Mouse (Mus musculus) kidney, adult 11 months (tissue): ENCODE measurements around the gene Hs3st5.
"Not testable (repeated sequence)": the region's sequence is repeated elsewhere in the genome, so short reads cannot be mapped to it uniquely, and the experiment has no call there.

Experiments
- DNase-seq: peaks from one replicate; pipeline ENCODE4 v3.0.0; 2022

Hs3st5 gene

DNA sequence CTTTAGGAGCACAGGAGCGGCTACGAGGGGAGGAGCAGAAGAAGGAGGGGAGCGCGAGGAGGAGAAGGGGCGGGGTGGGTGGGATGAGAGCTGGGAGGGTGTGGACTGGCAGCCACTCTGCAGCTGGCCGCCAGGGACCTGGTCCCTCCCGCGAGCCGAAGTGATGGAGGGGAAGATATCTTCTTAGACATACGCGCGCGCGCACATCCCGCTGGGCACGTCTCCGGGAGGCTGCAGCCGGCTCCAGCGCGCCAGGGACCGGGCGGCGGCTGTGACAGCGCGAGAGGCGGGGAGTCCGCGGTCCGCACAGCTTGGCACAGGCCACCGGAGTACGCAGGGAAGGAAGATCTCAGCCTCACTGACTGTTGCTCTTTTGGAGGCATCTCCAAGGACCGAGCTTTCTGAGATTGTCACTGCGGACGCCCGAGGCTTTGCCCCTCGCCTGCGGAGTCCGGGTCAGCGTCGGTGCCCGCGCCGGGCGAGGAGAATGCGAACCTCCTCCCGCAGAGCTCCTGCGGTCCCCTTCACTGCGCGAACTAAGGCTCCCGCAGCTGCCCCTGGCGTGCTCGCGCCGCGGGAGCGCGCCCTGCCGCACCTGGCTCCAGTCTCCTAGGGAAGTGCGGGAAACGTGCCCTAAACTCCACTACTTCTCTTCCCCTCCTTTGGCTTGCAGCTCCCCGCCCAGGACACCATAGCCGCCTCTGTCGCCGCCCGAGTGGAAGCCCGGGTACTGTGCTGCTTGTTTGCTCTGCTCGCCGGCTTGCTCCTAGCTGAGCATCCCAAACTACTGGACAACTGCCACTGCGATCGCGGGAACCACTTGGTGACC is at the start of gene Hs3st5:
Gene Hs3st5 (plus strand): TSS at position 88 of the 829 bp plus-strand sequence.
- DNase-seq = no peak

DNA sequence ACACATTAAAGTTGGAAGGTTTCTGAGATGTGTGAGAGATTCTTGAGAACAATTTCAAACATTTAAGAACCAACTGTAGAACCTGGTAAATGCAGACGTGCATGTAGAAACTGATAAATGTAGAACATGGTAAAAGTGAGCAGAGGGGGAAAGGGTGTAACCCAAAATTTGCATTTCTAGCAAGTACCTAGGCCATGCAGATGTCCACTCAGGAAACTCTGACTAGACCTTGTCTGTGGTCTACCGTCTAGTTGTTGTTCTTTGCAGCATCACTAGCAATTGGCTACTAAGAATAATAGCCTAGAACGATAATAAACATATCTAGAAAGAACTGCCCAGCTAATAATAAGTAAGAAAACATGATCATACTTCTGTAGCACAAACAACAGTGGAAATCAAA is 38.0 kb upstream of the Hs3st5 start:
- DNase-seq = no peak

DNA sequence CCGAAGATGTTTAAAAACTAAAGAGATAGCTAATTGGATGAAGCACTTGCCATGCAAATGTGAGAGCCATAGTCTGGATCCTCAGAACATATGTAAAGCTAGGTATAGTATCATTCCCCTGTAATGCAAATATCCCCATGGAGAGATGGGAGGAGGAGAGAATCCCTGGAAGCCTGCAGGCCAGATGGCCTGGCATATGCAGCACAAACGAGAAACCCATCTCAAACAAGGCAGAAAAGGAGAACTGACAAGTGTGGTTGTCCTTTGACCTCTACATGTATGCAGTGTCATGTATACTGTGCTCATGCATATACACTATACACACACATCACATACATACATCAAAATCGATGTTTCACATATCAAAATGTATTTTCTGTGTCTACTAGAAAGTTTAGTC is 35.5 kb upstream of the Hs3st5 start:
- no peak for DNase-seq

DNA sequence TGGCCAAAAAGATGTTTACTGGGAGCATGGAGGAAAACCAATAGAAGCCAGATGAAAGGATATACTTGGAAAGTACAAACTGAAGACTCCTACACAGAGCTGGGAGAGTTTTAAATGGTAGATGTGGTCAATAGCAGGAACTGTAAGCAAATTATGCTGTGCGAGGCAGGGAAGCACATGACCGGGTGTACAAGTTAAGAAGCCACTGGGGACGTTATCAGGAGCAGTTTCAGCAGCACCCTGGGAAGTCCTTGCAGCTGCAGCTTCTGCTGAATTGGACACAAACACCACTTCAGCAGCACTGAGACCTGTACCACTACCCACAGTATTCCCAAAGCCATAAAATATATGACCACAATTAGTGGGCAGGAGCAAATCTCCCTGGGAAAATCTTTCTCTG is 31.8 kb upstream of the Hs3st5 start:
- no peak for DNase-seq

DNA sequence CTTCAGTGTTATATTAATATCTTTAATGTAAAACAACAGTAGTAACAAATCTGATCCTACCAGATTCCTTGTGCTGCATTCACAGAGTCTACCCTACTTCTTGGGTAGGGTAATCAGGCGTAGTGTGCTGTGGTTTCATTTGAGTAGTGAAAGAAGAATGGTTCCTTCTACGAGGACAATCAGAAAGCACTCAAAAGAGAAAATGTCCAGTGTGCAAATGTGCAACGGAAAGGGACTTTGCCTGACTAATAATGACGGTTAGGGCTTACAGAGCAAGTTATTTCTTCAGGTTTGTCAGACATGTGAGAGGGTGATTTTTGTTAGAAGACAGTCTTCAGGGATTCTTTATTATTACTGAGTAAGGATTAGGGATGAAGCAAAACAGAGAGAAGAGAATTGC is 29.1 kb upstream of the Hs3st5 start:
- no peak for DNase-seq

DNA sequence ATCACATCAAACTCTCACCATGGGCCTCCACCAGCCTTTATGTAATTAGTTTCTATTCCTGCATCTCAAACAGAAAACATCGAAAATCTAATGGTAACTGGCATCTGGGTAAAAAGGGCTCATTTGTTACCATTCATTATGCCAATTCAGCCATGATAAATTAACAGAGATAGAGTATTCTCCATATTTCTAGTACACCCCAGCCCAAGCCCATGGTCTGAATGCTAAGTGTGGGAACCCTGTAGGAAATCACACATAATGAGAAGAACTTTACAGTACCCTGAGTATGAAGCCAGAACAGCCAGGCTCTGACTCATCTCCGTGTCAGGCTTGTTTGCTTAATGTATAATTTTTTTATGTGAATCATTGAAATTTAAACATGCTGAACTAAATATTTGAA is 23.3 kb upstream of the Hs3st5 start:
- no peak for DNase-seq

DNA sequence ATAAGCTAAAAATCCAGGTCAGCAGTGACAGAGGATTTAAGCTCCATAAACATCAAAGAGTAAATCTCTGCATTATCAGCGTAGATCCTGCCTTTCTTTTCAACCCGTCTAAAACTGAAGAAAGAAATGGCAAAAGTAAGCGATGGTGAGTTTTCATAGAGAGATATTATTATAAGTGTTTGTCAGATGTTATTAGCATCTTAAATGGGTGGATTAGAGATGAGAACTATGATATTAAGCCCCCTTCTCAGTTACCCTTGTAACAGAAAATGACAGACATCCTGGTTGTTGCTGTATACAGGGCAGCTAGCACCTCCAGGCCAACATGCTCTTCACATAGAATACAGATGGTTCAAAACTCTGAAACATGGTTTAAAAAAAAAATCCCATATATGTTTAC is 22.6 kb upstream of the Hs3st5 start:
- DNase-seq = no peak

DNA sequence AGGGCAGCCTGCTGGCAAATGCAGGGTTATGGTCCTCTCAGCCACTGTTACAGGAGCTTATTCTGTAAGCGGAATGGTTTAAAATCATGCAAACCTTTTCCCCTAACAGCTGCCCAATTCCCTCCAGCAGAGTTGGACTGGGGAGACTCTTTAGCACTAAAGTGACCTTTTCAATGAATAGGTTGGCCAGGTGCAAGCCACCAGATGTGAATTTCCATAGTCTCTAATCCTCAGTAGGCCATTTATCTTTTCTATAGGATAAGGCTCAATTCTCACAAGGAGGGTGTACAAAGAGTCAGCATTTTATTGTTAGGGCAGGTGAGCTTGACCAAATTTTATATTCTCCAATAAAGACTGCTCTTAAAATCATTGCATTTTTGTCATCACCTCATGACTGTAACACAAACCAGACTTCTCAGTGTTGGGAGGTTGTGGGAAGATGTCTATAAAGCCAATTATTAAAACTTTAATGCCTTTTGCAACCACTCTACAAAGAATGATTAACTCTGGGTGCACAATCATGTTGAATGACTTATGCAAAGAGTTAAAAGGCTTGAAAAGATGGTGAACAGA is 21.8 kb upstream of the Hs3st5 start:
- no peak for DNase-seq

DNA sequence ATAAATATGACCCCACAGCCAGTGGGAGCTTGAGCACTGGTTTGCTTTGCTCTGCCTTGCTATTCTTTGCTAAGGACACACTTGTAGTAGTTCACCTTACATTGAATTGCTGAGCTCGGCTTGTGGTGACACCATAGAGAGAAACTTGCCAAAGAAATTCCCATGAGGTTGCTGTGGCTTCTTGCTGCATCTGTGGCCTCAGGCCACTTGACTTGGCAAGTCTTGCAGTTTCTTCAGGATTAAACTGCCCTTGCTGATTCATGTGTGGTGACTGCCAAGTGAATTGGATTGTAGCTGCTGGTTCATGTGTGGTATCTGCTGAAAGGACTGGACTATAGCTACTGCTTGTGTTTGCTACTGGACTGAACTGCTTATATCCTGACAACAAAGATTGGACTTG is 13.0 kb upstream of the Hs3st5 start:
- DNase-seq = no peak

DNA sequence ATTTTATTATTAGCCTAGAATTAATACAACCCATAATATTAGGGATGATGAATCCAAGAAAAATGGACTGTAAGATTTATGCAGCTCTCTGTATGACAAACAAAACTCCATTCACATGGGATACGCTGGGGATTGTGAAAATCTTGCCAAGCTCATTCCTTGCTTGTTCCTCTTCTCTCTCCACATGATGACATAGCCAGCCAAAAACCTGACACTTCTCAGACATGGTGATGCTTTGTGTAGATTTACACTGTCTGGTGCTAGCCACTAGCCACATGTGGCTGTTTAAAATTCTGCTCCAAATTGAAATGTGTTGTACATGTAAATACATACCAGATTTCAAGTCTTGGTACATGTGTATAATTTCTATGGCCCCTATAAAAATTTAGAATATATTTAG is 6.9 kb upstream of the Hs3st5 start:
- DNase-seq = no peak

DNA sequence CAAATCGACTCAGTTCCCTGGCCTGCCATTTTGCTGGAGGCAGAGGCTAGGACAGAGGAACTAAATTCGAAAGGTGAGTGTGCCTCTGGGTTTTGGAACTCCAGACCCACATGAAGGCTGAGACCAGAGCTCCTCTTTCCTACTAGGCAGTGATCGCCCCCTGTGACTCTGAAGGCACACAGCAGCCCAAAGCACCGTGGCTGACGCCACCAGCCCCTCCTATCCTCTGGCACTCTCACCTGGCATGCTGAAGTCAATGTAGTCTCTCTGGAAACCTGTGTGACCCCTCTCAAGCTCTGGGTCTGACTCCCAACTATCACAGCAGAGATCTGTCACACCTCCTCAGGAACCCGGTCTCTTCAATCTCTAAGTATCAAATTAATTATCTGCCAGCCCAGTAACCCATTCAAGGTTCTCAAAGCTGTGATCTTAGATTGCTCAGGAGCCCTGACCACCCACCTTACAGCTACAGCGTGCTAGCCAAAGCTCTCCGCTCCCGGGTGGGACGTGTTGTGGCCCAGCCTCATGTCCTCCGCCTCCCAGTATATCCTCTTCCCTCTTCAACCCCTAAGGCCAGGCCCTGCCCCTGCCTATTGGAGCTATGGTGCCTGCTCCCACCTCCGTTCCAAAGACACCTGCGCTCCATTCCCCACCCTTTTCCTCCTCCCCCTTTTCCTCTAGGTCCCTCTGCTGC is 434 bp upstream of the Hs3st5 start:
- no peak for DNase-seq

DNA sequence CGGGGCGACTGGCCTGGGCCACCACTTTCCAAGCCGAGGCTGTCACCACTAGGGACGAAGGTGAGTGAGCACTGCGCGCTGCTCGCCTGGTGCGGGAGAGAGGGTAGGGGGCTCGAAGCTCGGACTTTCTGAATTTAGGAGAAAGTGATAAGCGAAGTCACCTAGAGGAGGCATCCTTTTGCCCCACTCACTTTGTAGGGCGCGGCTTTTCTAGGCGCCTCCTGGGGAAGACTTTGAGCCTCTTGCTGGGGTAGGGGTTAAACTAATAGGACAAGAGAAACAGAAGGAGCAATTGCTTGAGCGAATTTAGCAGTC is 899 bp downstream of the Hs3st5 start:
- DNase-seq = no peak

DNA sequence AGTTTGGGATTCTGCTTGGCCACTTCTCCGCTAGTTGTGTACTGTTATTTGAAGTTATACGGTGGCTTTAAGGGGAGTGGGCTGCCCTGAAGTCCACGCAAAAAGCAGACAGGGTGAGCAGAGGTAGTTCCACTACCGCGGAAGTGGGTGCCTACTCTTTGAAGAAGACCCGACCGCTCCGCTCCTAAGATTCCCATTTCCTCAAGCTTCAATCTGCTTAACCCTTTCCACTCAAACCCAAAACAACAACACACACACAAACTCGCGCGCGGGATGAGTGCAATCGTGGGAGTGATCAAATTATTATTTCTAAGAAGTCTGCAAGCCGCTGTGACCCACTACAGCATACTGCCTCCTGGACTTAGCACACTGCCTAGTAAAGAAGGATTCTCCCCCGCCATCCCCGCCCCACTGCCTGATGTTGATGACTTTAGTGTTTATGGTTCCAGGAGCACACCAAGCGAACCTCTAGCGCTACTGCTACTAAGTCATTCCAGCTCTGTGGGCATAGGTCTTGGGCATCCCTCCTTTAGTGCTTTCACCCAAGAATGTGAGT is 1.5 kb downstream of the Hs3st5 start:
- DNase-seq = no peak

DNA sequence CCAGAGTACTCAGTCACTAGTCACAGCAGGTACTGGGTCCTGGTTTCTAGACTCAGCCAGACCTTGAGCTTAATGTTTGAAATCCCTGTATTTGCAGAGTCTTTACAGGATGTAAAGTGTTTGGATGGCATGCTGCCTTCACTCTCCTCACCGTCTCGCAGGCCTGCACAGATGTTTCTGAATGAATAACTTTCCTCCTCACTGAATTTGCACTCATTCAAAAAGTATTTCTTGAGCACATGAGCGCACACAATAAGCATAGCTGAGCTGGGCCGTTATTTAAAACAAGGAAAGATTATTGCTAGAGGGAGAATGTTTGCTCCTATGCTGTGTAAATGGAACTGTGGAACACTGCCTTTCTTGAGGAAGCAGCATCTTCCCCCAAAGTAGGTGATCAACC is 2.9 kb downstream of the Hs3st5 start:
- no peak for DNase-seq

DNA sequence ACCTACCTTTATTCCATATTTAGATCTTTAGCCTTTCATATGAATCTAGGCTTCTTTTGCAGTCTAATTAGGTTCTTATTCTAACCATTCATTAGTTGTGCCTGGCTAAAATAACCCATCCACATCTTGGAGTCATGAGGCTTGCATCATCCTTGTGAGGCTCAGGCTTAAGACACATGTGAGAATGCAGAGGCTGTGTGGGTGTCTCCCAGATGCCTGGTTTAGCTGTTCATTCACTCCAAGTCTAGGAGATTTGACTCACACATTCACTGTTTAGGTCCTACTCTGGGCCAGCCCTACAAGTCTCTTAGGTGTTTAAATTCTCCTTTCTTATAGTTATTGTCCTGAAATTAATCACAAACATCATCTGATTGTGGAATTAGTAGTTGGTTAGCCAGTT is 17.3 kb downstream of the Hs3st5 start:
- no peak for DNase-seq

DNA sequence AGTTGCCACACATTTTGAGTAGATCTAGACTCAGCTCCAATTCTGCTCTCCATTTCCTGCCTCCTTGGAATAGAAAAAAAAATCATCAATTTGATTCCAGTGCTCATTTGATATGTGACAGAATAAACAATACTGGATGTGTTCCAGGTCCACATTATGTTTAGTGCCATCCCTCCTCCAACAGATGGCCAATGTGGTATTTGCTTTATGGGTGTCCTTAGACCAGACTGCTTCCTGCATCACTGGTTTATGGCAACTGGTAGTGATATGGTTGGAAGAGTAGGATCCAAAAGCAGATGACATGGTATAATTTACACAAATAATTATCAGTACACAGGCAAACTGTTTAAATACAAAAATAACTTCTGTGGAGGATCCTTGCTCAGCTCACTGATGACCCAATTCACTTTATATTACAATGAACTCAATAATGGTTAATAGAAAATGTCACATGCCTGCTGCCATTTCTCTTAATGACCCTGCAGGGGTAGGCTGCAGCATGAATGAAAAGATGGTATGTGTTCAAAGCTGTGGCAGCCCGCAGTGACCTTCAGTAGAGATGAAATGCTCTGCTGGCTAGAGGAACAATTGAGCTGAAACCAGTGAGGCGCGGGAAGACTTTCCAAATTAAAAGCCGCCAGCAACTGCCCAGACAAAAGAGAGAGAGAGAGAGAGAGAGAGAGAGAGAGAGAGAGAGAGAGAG is 27.2 kb downstream of the Hs3st5 start:
- no peak for DNase-seq

DNA sequence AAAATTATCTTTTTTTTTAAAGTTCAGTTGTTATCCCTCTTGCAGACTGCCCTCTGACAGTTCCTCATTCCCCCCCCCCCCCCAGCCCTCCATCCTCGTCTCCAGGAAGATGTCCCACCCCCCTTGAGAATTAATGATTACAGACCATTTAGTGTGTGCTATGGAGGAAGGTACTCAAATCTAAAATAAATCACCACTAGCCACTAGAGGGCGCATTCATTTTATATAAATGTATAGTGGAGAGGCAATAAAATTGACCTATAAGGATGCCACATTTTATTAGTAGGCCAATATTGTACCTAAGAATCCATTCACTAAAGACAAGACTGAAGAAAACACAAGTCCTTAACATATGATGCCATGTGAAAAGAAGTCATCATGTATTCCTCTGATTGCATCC is 40.0 kb downstream of the Hs3st5 start:
- DNase-seq = no peak

DNA sequence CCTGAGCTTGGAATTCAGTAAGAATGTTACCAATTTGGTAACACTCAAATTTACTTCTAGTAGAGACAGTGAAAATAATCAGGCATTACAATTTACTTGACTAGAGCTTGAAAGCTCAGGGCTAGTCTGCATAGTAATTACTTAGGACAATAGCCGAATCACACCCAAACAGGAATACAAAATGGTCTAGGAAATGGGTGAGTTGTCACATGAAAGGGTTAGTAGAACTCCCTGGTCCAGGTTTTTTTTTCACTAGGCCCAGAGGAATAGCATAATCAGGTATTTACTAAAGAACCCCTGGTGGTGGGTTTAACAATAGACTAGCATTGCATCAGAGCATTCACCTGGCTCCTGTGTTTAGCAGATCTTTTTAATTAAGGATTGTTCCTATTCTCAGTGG is 41.1 kb downstream of the Hs3st5 start:
- not testable (repeated sequence) for DNase-seq

DNA sequence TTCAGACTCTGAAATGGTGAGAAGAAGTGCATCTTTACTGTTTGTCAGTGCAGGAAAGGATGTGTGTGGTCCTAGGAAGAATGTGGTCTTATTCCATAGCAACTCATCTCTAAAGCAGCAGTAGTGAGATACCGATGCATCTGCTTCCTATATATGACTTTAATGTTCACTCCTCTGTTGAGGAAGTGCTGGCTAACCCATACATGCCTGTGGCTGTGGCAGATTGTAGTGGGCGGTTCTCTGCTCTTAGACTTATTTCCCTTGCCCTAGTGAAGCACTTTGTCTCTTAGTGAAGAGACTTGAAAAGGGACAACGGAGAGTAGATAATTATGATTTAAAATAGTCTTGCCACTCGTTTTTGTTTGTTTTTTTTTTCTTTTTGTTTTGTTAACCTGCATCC is 47.4 kb downstream of the Hs3st5 start:
- DNase-seq = no peak

DNA sequence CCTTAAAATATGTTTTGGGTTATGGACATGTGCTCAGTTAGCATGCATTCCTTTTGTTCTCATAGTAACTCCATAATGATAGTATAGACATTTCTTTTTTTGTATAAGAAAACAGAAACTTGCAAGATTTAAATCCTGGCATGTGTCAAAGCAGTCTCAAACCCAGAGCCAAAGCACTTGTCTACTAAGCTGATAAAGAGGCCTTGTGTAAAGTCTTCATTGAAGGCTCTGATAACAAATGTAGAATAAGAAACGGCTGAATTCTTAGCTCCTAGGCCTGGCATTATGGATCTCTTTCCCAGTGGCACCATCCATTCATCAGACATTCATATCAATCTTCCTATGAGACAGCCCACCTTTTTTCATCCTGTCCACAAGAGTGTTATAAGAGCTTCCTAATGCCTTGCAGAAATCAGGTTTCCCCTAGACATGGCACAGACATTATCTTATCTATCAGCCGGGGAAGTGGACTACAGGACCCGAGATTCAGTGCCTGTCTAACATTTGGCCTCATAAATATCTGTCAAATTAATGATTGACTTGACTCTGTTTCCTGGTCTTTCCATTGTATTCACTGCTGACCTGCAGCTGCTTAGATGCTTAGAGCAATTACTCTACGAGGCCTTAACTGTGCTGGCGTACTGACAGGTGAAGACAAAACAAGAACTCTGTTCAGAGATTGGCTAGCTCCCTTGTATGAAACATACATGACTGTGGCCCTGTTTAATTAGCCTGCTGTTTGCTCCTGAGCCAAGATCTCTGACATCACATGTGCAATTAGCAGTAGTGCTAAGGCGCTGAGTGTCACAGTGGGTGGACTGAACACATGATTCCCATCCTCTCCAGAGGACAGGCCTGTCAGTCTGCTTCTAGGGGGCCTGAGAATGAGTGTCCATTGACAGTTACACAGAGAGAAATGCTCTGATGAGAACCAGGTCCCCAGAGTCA is 48.6 kb downstream of the Hs3st5 start:
- DNase-seq = no peak

DNA sequence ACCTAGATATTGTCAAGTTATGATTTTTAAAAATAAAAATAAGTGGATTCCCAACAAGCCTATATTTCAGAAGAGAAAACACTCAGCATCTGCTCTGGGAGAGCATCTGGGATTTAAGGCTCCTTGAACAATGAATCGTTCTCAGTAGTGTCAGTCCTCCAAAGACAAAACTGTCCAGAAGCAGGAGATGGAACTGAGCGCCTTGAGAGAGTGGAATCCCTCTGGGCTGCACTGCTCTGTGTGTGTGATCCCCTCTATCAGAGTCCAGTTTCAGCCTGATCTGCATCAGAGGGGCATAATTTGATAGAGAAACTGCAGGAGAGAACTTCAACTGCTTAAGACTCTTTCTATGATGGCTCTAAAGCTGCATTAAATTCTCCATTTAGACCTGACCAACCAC is 49.5 kb downstream of the Hs3st5 start:
- no peak for DNase-seq

DNA sequence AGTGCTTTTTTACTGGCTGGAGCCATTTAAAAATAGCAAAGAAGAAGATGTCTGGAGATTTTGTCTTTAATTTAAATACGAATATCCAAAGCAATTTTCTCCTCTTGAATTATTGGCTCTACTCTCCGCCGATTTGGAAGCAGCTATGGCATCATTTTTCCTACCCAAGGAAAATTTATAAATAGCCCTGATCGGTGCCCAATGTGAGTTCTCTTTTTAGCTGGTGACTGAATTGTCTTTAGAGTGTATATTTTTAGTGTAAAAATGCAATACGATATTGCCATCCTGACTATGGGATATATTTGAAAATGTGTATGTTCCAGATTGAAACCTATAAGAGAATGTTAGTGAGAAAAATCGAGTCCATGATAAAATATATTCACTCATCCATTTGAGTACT is 51.1 kb downstream of the Hs3st5 start:
- DNase-seq = no peak
